Mouse (Mus musculus) gonadal fat pad, adult 2 months (tissue): ENCODE measurements around the gene Grik2. TPM values are rescaled to one million over a fixed set of nuclear protein-coding genes. Genes with fewer than 3 reads are reported as not detected.

Experiments
- DNase-seq: peaks from one replicate; pipeline ENCODE4 v3.0.0-alpha.2; 2012; ENCODE audit warnings: low read depth
- polyA plus RNA-seq: library from polyadenylated mRNA; depleted of rRNA; stranded (reverse); fragments of >200 nt; gene quantifications from 2 replicates; pipeline ENCODE4 v1.2.3, GENCODE M21; 2012; rRNA removed

The Grik2 gene
- 0.11 and 0.36 TPM in 2 replicates for polyA plus RNA-seq

GRCm38 (mm10) chr10:49788381-49788906 is at the start of gene Grik2:
Gene Grik2, minus strand, starts transcription at chr10:49788766.
- no peak for DNase-seq

- no peak for DNase-seq
Observed at GRCm38 (mm10) chr10:49834392-49834791, 45.8 kb upstream of the Grik2 start.

- DNase-seq = no peak
Observed at GRCm38 (mm10) chr10:49807276-49807675, 18.7 kb upstream of the Grik2 start.

GRCm38 (mm10) chr10:49801001-49801400 is 12.4 kb upstream of the Grik2 start:
- DNase-seq = no peak

GRCm38 (mm10) chr10:49794129-49794528 is 5.6 kb upstream of the Grik2 start:
- DNase-seq = no peak

GRCm38 (mm10) chr10:49790326-49790725 is 1.8 kb upstream of the Grik2 start:
- no peak for DNase-seq

GRCm38 (mm10) chr10:49789711-49790110 is 1.1 kb upstream of the Grik2 start:
- DNase-seq = no peak

- no peak for DNase-seq
Observed at GRCm38 (mm10) chr10:49788914-49789313, 348 bp upstream of the Grik2 start.

- DNase-seq = no peak
Observed at GRCm38 (mm10) chr10:49786630-49787029, 1.9 kb downstream of the Grik2 start.

- DNase-seq = no peak
Observed at GRCm38 (mm10) chr10:49785477-49785876, 3.1 kb downstream of the Grik2 start.

- no peak for DNase-seq
Observed at GRCm38 (mm10) chr10:49784831-49785230, 3.7 kb downstream of the Grik2 start.

GRCm38 (mm10) chr10:49782741-49783691 is 5.5 kb downstream of the Grik2 start:
- DNase-seq = no peak

DNA sequence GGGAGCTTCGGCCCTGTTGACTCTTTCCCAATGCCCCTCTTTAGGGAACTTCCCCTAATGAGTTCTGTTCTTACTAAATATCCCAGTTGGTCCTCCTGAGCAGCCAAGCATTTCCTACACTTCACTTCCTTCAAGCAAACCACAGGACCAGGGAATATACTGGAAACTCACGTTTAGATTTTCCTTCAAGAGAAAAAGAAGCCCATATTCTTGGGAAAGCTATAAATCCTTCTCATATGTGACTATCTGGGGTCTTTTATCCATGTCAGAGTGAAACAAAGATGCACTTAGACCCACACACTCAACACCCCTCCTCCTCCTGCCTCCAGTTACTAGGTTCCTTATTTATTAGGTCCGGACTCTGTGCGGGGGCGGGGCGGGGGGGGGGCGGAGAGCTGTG is 6.5 kb downstream of the Grik2 start:
- no peak for DNase-seq

DNA sequence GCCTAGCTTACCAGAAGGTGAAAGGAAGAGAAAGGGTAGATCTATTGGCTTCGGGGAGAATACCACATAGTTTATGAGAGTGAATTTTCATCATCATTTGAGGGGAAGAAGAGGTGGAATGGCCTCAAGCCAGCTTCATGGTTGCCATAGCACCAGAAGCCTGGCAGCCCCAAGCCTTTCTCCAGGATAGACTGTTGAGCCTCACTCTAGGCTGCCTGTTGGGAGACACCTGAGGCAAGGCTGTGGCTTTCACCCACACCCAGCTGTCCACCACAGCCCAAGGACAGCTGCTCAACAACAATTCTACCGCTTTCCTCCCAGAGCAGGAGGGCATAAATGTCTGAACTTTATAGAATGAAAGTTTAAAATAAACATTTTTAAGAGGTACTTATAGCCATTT is 8.1 kb downstream of the Grik2 start:
- DNase-seq = no peak

DNA sequence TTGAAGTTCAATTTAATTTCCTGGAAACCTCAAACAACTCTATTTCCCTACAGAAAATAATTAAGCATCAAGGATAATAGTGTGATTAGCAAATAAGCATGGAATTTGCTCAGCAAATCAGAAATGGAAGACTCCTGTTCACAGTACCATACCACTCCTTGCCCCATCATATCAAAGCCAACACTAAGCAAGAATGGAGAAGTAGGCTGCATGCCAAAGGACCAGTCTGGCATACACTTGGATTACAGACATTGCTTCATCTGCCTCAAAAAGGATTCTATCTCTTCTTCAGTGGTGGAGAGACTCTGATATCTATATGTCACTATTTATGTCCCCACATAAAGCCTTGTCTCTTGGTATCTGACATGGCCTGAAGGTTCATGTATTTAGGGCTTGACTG is 19.7 kb downstream of the Grik2 start:
- no peak for DNase-seq

GRCm38 (mm10) chr10:49767556-49767955 is 21.0 kb downstream of the Grik2 start:
- DNase-seq = no peak

GRCm38 (mm10) chr10:49762607-49763006 is 26.0 kb downstream of the Grik2 start:
- no peak for DNase-seq

DNA sequence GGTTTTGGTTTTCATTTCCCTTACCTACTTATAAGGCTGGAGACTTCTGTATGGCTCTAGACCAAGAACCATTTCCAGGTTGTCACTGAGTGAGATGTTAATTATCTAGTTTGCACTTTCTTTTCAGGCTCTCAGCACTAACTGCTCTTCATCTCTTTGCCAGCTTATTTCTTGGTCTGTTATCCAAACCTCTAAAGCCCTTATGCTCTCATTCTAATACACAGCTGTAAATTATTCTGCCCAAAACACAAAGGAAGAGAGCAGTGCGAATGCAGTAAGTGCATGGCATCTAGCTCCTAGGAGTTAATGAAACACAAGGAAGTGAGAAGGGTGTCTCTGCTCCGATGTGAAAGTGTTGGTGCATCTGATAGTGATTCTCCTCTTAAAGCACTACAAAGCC is 36.8 kb downstream of the Grik2 start:
- DNase-seq = no peak

DNA sequence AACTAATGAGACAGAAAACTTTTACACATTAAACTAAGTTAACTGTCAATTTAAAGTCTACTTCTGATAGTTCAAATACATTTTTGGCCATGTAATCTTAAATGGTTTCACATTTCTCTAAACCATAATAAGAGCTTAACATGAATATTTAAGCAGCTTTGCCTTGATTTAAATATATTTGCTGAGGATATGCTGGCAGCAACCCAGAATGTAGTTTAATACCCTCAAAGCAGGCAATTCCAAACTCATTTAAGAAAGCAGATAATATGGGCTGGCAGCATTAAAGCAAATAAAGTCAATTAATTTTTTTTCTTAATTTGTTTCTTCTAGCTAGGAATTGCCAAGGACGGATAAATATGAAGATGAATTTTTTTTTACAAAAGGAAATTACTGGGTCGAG is 56.7 kb downstream of the Grik2 start:
- DNase-seq = no peak

GRCm38 (mm10) chr10:49723706-49724105 is 64.9 kb downstream of the Grik2 start:
- DNase-seq = no peak

- no peak for DNase-seq
Observed at GRCm38 (mm10) chr10:49716856-49717255, 71.7 kb downstream of the Grik2 start.

DNA sequence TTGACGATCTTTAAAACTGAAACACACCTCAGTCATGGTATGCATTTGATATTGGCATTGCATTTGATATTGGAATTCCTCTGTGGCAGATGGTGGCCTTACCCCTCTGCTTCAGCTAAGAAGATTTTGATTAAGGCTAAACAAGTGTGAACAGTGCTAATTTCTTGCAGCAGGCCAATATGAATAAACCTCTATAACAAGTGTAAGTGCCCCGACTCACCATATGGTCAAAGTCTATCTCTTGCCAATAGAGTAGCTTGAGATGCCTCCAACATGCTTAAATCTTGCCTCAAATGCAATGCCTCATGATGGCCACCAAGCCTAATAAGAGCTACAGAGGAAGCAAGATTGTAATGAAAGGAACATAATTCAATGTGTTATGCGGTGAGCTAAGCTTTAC is 78.8 kb downstream of the Grik2 start:
- no peak for DNase-seq

DNA sequence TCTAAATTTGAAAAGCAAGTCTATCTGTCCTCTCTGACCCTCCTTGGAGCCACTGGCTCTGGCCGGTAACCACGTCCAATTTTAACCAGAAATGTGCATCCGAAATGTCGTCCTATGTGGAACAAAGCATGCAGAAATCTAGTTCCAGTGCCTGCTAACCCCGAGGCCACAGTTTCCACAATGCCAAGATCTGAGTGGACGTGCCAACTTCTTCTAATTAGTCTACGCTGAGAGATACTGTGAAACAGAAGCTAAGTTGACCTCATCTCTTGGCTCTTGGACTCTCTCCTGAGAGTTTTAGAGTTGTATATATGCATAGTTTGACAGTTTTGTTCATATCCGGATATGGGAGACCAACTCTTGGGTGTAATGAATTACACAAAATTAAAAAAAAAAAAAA is 84.1 kb downstream of the Grik2 start:
- DNase-seq = no peak
